Mouse (Mus musculus) liver, postnatal 0 days (tissue): ENCODE results near the gene Hoxb9.

Source experiments
- CTCF ChIP-seq: sonication (generic); IDR thresholded peaks from 2 replicates; pipeline ENCODE4 v1.5.1; 2016; ENCODE audit warnings: antibody characterized with exemption, low read depth
- EP300 ChIP-seq: IDR thresholded peaks from 2 replicates; pipeline ENCODE4 v1.6.1; 2016; ENCODE audit warnings: antibody characterized with exemption, low read depth, mild to moderate bottlenecking

GRCm38 (mm10) chr11:96254221-96254620 lies 17.0 kb upstream of the Hoxb9 start:
- no peak for TF ChIP-seq CTCF
- TF ChIP-seq EP300: no peak
